8 mouse cellular contexts compared by ENCODE assay signal in genomic region chr5:149861489-149861962, GRCm38 (mm10).
DNase-seq lines count a peak whose midpoint lies in the region; ATAC-seq and TF ChIP-seq lines count a peak whose summit lies in the region.

No protein-coding gene starts in this region.

- H3K27me3 ChIP-seq in forebrain, embryonic 14.5 days (replicated peaks; ENCODE audit: control insufficient read depth, insufficient read depth, low read length), result no peaks in the 10 kb centered on the region
- H3K27me3 ChIP-seq in small intestine, adult 2 months (ENCODE audit: control insufficient read depth, insufficient read depth, low read length), result no peaks in the 10 kb centered on the region

- H3K27ac ChIP-seq in forebrain, embryonic 14.5 days (ENCODE audit: low read depth, low read length), result no peak overlapping the region
- H3K27ac ChIP-seq in small intestine, adult 2 months (ENCODE audit: insufficient read depth, low read depth, low read length), result no peak overlapping the region

- ATAC-seq in forebrain, embryonic 14.5 days, result peak; percentile 67; the same call in 1 of the 2 replicates
- peak; percentile 54 to 64; a peak in 3 of 4 replicates for ATAC-seq in hematopoietic stem cell, adult 5-6 weeks (replicated peaks in 1 of 2; ENCODE audit: insufficient read depth in 1 of 2, low FRiP score in 2 of 2, low TSS enrichment in 1 of 2, low read depth in 1 of 2, poor library complexity in 2 of 2, severe bottlenecking in 2 of 2)

- H3K9ac ChIP-seq in forebrain, embryonic 14.5 days (ENCODE audit: low read length), result no peak overlapping the region

- no peak for TF ChIP-seq POLR2A in small intestine, adult 2 months (IDR thresholded peaks at IDR 0.05; ENCODE audit: low read depth, low read length)

- peak; percentile 76; the same call in 1 of the 2 replicates for TF ChIP-seq CTCF in small intestine, adult 2 months (IDR thresholded peaks at IDR 0.05; ENCODE audit: extremely low read depth, insufficient read length, insufficient replicate concordance, low read depth, low read length)

- no peak overlapping the region for H3K4me3 ChIP-seq in forebrain, embryonic 14.5 days (ENCODE audit: low read depth, low read length)
- H3K4me3 ChIP-seq in small intestine, adult 2 months (ENCODE audit: low read depth, low read length), result no peak overlapping the region

- H3K4me2 ChIP-seq in forebrain, embryonic 14.5 days (ENCODE audit: low read length), result no peak overlapping the region

- no peaks in the 10 kb centered on the region for H3K36me3 ChIP-seq in forebrain, embryonic 14.5 days (ENCODE audit: control insufficient read depth, insufficient read depth, low read length)
- H3K36me3 ChIP-seq in small intestine, adult 2 months (ENCODE audit: control insufficient read depth, insufficient read depth, low read length), result no peaks in the 10 kb centered on the region

- 52% methylated on average over 4 of the region's 4 CpGs for WGBS in forebrain, embryonic 14.5 days
- 62% methylated on average over 4 of the region's 4 CpGs for WGBS in small intestine, adult 2 months

- peak; percentile 14 to 23 for DNase-seq in cerebellum, adult 18-20 months
- no peak for DNase-seq in cerebellum, adult 11 months
- DNase-seq in adrenal gland, postnatal 14 days, result peak; percentile 74
- DNase-seq in forebrain, embryonic 14.5 days (ENCODE audit: low spot score), result peak; percentile 61
- peak; percentile 40 for DNase-seq in layer of hippocampus, adult 9-10 months (ENCODE audit: low spot score)
- DNase-seq in lung, postnatal 25 days (ENCODE audit: low spot score), result peak; percentile 39

- H3K4me1 ChIP-seq in forebrain, embryonic 14.5 days (ENCODE audit: control insufficient read depth, insufficient read depth, low read length), result no peaks in the 10 kb centered on the region
- peaks cover 5% of the 10 kb centered on the region; the same call in 1 of the 2 replicates for H3K4me1 ChIP-seq in small intestine, adult 2 months (ENCODE audit: control insufficient read depth, insufficient read depth, insufficient read length, low read length)

- H3K9me3 ChIP-seq in forebrain, embryonic 14.5 days (replicated peaks; ENCODE audit: control insufficient read depth, low read length), result no peaks in the 10 kb centered on the region
